Mouse (Mus musculus) neural tube, embryonic 14.5 days (tissue): ENCODE data around the gene Zfp575. TPM values are rescaled to one million over a fixed set of nuclear protein-coding genes. Genes with fewer than 3 reads are reported as not detected.

Source experiments
- ATAC-seq: fragments of 200-750 bp; cut with Nextera tagmentation; 2 replicates; pipeline ENCODE4 v1.8.0; 2017; ENCODE audit warnings: low read depth, mild to moderate bottlenecking, moderate TSS enrichment, moderate library complexity
- H3K27ac ChIP-seq: fragments of 300-500 bp; sonication (generic); 2 replicates; pipeline ENCODE4 v1.5.1; 2014; ENCODE audit warnings: low read depth, mild to moderate bottlenecking, control low read depth, low read length, moderate library complexity, mixed read lengths
- H3K27me3 ChIP-seq: fragments of 300-500 bp; sonication (generic); 2 replicates; pipeline ENCODE4 v1.6.1; 2014; ENCODE audit warnings: low read length; ENCODE audit not compliant: control insufficient read depth, insufficient read depth
- H3K36me3 ChIP-seq: fragments of 300-500 bp; sonication (generic); 2 replicates; pipeline ENCODE4 v1.6.1; 2014; ENCODE audit warnings: low read length, mixed read lengths; ENCODE audit not compliant: control insufficient read depth, insufficient read depth
- H3K4me1 ChIP-seq: fragments of 300-500 bp; sonication (generic); 2 replicates; pipeline ENCODE4 v1.6.1; 2014; ENCODE audit warnings: low read length; ENCODE audit not compliant: control insufficient read depth, insufficient read depth
- H3K4me2 ChIP-seq: fragments of 300-500 bp; sonication (generic); 2 replicates; pipeline ENCODE4 v1.6.1; 2014; ENCODE audit warnings: mild to moderate bottlenecking, low read depth, low read length, control low read depth
- H3K4me3 ChIP-seq: fragments of 300-500 bp; sonication (generic); 2 replicates; pipeline ENCODE4 v1.5.1; 2014; ENCODE audit warnings: low read depth, low read length, control low read depth, mixed read lengths
- H3K9ac ChIP-seq: fragments of 300-500 bp; sonication (generic); replicated peaks from 2 replicates; pipeline ENCODE4 v1.6.1; 2014; ENCODE audit warnings: low read depth, mild to moderate bottlenecking, control low read depth, low read length, mixed read lengths
- H3K9me3 ChIP-seq: fragments of 300-500 bp; sonication (generic); 2 replicates; pipeline ENCODE4 v1.6.1; 2016; ENCODE audit warnings: low read length; ENCODE audit not compliant: control insufficient read depth
- WGBS: fragments of 180-500 bp; shearing (Covaris S2); extraction: QIAGEN DNeasy Blood & Tissue Kit; methylation state at CpG from one replicate; pipeline ENCODE4 v1.1.7; 2014; 5-methylcytosine and 5-hydroxymethylcytosine counted together
- polyA plus RNA-seq: library from polyadenylated mRNA; unstranded; fragments of >200 nt; fragmentation: Nextera tagmentation; extraction: Ambion mirVana; gene quantifications from 2 replicates; pipeline ENCODE4 v1.2.1, GENCODE M21; 2014

Zfp575 gene
- polyA plus RNA-seq, 1 experiment from 2014 or later, result 8.5 TPM

DNA sequence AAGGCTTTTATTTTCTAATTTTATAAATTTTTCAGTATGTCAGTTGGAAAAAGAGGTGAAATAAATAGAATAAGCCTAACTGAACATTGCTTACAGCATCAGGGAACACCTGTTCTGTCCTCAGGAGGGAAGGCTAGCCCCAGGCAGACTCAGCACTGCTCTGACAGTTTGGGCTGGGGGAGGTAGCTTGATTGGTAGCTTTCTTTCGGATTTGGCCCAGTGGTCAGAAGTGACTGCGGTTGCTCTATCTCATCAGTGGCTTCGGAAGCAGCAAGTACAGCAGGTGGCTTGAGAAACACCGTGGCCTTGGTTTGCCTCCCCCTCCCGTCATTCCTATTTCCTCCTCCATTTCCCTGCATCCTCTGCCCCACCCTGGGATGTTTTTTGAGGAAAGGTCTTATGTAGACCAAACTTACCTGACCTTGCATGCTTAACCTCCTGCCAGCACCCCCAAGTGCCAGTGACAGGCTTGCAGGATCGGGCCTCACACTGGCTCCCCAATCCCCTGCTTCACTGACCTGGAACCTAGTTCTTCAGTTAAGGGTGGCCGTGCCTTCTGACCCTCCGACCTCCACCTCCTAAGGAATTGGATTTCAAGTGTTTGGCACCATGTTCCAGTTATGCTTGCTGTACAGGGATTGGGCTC, 24.1 kb downstream of the Zfp575 start:
- Histone ChIP-seq H3K36me3 (peaks cover 10% of the 10 kb centered on the region), H3K4me1 (no peaks in the 10 kb centered on the region), H3K27me3 (no peaks in the 10 kb centered on the region), H3K27ac (no peak overlapping the region), H3K4me2 (no peak overlapping the region), H3K9ac (no peak overlapping the region), H3K4me3 (no peak overlapping the region), H3K9me3 (no peaks in the 10 kb centered on the region)
- ATAC-seq, result no peak
- WGBS, result 89% methylated on average over 8 of the region's 8 CpGs

DNA sequence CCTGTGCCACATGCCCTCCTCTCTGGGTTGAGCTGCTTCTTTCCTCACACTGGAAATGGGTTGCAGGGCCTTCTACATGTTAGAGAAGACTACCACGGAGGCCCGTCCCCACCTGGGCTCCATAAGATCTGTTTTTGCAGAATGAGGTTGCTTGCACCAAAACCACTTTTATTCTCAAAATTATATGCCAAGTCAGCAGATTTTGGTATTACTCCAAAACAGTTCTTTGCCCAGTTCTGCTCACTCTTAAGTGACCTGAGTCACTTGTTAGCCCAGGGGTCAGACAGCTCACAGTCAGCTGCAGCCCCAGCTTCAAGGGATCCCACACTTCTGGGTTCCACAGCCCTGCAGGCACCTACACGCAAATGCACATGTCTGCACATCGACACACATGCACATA, 26.0 kb downstream of the Zfp575 start:
- ATAC-seq, result no peak
- no peak overlapping the region for H3K27ac ChIP-seq

DNA sequence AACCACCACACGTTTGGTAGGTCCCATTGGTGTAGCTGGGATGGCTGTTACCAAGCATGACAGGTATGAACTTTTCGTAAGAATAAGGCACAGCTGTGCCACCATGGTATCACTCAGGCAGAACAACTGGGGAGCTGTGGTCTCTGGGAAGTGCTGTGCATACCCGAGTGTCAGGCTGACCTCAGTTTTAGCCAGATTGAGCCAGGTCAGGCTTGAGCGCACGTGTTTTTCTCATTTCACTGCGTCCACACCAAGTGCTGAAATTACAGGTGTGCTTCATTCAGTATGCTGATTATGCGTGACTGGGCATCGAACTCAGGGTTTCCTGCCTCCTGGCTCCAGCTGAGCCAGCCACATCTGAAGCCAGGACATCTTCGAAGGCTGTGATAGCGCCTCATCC, 31.7 kb downstream of the Zfp575 start:
- H3K27ac ChIP-seq, result no peak overlapping the region
- H3K4me1 ChIP-seq, result no peaks in the 10 kb centered on the region
- no peak overlapping the region for H3K9ac ChIP-seq
- WGBS, result 95% methylated on average over 10 of the region's 10 CpGs
- no peaks in the 10 kb centered on the region for H3K9me3 ChIP-seq
- H3K4me2 ChIP-seq, result no peak overlapping the region
- no peak for ATAC-seq
- no peaks in the 10 kb centered on the region for H3K27me3 ChIP-seq
- peaks cover 4% of the 10 kb centered on the region; the same call in 1 of the 2 replicates for H3K36me3 ChIP-seq
- no peak overlapping the region for H3K4me3 ChIP-seq

More for the DNA sequence above, 26.0 kb downstream of the Zfp575 start:
- H3K4me2 ChIP-seq, result no peak overlapping the region
- no peak overlapping the region for H3K4me3 ChIP-seq
- H3K9ac ChIP-seq, result no peak overlapping the region
- WGBS, result 96% methylated on average over 4 of the region's 4 CpGs
- H3K4me1 ChIP-seq, result no peaks in the 10 kb centered on the region
- peaks cover 2% of the 10 kb centered on the region; the same call in 1 of the 2 replicates for H3K36me3 ChIP-seq
- no peaks in the 10 kb centered on the region for H3K27me3 ChIP-seq
- H3K9me3 ChIP-seq, result no peaks in the 10 kb centered on the region

DNA sequence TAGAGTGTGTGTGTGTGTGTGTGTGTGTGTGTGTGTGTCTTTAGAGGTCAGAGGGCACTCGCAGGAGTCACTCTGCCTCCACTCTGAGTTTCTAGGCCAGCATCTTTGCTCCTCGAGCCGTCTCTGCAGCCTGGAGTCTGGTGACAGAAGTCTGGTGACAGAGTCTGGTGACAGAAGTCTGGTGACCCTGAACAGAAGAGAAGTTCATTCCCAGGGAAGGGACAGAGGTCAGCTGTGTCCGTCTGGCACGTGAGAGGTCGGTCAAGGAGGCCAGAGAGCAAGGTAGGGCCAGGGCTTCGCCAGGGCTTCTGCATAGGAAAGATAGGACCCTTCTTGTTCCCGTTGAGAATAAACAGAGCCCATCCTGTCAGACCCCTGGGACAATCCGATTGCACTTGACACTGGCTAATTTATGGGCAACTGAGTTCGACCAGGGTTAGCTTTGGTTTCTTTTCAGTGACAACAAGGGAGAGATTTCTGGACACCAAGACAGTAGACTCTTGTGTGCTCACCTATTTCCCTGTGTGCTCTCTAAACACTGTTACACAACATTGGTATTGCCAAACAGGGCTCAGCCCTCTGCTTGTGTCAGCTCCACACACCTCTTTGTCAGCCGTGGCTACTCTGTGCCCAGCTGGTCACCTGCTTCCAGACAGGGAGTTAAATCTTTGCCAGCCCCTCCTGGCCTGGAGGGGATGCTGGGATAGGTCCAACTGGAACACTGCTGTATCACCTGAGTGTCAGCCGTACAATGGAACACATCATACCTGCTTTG, 35.3 kb downstream of the Zfp575 start:
- Histone ChIP-seq H3K9ac (no peak overlapping the region), H3K27ac (no peak overlapping the region), H3K36me3 (peaks cover 4% of the 10 kb centered on the region; the same call in 1 of the 2 replicates), H3K4me3 (no peak overlapping the region), H3K4me2 (no peak overlapping the region), H3K27me3 (no peaks in the 10 kb centered on the region), H3K9me3 (no peaks in the 10 kb centered on the region), H3K4me1 (peaks cover 5% of the 10 kb centered on the region; the same call in 1 of the 2 replicates)
- 85% methylated on average over 12 of the region's 12 CpGs for WGBS
- no peak for ATAC-seq

DNA sequence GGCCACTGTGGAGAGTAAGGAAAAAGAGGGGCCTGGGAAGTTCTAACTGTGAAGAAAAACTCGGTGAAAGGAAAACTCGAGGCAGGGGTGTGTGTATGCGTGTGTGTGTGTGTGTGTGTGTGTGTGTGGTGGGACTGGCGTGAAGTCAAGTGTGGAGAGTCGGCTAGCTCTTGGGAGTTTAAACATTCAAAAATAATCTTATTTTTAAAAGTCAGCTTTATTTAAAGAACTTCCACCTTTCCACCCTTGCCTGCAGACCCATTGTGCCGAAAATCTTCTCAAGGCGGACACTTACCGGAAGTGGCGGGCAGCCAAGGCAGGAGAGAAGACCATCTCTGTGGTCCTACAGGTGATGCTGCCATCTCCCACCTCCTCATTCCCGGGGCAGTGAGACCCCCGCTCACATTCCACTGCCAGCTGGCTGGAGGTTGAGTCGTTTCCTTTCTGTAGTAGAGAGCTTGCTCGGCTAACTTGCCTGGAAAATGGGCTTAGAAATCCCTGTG, 39.9 kb downstream of the Zfp575 start:
- peak overlapping the region; percentile 79 for H3K9ac ChIP-seq
- no peak for ATAC-seq
- WGBS, result 34% methylated on average over 13 of the region's 13 CpGs
- H3K27ac ChIP-seq, result peak overlapping the region; percentile 55; the same call in 1 of the 2 replicates
- H3K27me3 ChIP-seq, result no peaks in the 10 kb centered on the region
- H3K4me1 ChIP-seq, result peaks cover 8% of the 10 kb centered on the region; the same call in 1 of the 2 replicates
- H3K4me3 ChIP-seq, result peak overlapping the region; percentile 78
- peak overlapping the region; percentile 61 for H3K4me2 ChIP-seq
- H3K9me3 ChIP-seq, result no peaks in the 10 kb centered on the region
- no peaks in the 10 kb centered on the region for H3K36me3 ChIP-seq

DNA sequence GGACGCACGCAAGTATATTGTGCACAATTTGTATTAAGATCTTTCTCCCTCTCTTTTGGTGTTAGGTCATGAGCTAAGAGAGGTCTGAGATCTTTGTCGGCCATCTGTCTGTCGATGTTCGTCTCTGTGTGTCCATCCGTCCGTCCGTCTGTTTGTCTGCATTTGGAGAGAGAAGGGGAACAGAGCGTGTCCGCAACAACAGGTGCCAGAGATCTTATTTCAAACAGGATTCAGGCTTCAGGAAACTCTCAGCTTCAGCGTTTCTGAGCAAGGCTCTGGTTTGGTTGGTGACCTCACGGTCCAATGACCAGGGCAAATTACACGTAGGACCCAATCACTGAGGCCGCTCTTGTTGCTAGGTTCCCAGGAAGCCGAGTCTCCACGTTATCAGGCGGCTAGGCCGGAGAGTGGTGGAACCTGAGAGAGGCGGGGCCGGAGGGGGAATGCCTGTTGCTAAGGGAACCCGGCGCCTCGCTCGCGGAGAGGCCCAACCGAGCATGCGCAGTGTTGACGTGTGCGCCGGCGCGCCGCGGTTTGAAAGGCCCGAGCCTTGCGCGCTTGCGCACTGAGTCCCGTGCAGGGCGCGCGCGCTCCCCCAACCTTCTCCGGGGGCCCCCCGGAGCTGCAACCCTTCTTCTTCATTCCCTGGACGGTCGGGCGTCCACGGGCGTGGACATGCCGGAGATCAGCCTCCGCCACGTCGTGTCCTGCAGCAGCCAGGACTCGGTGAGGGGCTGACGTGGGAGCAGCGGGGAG, 40.6 kb downstream of the Zfp575 start:
- Histone ChIP-seq H3K9me3 (no peaks in the 10 kb centered on the region), H3K36me3 (no peaks in the 10 kb centered on the region), H3K9ac (peak overlapping the region; percentile 79), H3K27ac (peak overlapping the region; percentile 62), H3K4me2 (peak overlapping the region; percentile 61), H3K27me3 (no peaks in the 10 kb centered on the region), H3K4me1 (peaks cover 8% of the 10 kb centered on the region; the same call in 1 of the 2 replicates), H3K4me3 (peak overlapping the region; percentile 78)
- ATAC-seq, result peak; percentile 97
- WGBS, result under 1% methylated on average over 57 of the region's 57 CpGs

DNA sequence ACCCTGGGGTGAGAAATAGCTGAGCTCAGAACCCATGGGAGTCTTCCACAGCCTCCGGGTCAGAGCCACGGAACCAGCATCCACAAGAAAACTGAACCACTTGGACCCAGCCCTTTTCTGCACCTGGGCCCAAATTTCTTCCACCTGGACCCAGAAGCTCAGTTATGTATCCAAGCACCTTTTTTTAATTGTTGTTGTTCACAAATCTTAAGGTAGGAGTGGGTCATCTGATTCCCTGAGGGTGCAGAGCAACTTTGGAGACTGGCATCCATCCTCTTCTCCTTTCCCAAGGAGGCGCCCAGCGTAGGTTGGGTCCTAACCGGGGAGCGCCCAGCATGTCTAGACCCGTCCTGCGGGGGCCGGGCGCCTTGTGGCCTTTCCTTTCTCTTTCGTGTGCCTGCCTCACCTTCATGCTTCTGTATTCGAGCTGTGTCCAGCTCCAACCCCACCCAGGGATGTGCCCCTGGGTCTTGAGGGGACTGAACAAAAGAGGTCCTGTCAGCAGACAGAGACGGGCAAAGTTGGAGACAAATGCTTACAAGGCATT, 41.3 kb downstream of the Zfp575 start, which contains the start of the genes Pinlyp and Xrcc1:
TSS of gene Pinlyp (minus strand) at position 51 of the 547 bp plus-strand sequence.
TSS of gene Xrcc1 (plus strand) at position 222 of the 547 bp plus-strand sequence.
- Histone ChIP-seq H3K36me3 (no peaks in the 10 kb centered on the region), H3K4me3 (peak within 1 kb of the TSS; percentile 78), H3K4me2 (peak within 1 kb of the TSS; percentile 61), H3K27ac (peak within 1 kb of the TSS; percentile 62), H3K4me1 (peaks cover 8% of the 10 kb centered on the region; the same call in 1 of the 2 replicates), H3K9me3 (no peaks in the 10 kb centered on the region), H3K27me3 (no peaks in the 10 kb centered on the region), H3K9ac (peak within 1 kb of the TSS; percentile 79)
- ATAC-seq, result peak; percentile 20
- 32% methylated on average over 13 of the region's 13 CpGs for WGBS

DNA sequence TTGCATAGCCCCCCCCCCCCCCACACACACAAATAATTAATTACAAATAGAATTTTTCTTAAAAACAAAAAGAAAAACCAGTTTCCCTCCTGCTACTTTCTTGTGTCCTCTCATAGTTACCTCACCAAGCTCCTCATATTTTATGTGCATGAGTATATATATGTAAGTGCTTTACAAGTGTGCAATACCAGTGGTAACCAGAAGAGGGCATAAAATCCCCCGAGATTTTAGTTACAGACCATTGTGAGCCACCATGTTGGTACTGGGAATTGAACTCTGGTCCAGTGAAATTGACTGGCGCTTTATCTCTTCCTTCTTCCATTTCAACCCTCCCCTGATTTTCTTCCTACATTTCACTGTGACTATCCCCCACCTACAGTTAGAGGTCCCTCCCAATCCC, 42.9 kb downstream of the Zfp575 start:
- H3K9me3 ChIP-seq, result no peaks in the 10 kb centered on the region
- no peak overlapping the region for H3K9ac ChIP-seq
- ATAC-seq, result no peak
- no peak overlapping the region for H3K4me2 ChIP-seq
- no peaks in the 10 kb centered on the region for H3K27me3 ChIP-seq
- H3K27ac ChIP-seq, result no peak overlapping the region
- H3K4me3 ChIP-seq, result no peak overlapping the region
- peaks cover 8% of the 10 kb centered on the region; the same call in 1 of the 2 replicates for H3K4me1 ChIP-seq
- 90% methylated on average over 2 of the region's 2 CpGs for WGBS
- no peaks in the 10 kb centered on the region for H3K36me3 ChIP-seq
